Mouse (Mus musculus) heart, embryonic 16.5 days (tissue): ENCODE results near the gene Slc2a5. TPM values are rescaled to one million over a fixed set of nuclear protein-coding genes. Genes with fewer than 3 reads are reported as not detected.

ENCODE experiments used
- ATAC-seq: fragments of 200-750 bp; cut with Nextera tagmentation; replicated peaks from 2 replicates; pipeline ENCODE4 v1.8.0; 2017; ENCODE audit warnings: moderate number of reproducible peaks; ENCODE audit not compliant: insufficient read depth, low FRiP score; ENCODE audit errors: extremely low read depth
- H3K27ac ChIP-seq: fragments of 300-500 bp; sonication (generic); 2 replicates; pipeline ENCODE4 v1.5.1; 2014; ENCODE audit warnings: mild to moderate bottlenecking, low read length, control low read depth, moderate library complexity
- H3K27me3 ChIP-seq: fragments of 300-500 bp; sonication (generic); 2 replicates; pipeline ENCODE4 v1.6.1; 2014; ENCODE audit warnings: low read length, mixed read lengths; ENCODE audit not compliant: control insufficient read depth, insufficient read depth
- H3K36me3 ChIP-seq: fragments of 300-500 bp; sonication (generic); 2 replicates; pipeline ENCODE4 v1.6.1; 2014; ENCODE audit not compliant: control insufficient read depth, insufficient read depth
- H3K4me1 ChIP-seq: fragments of 300-500 bp; sonication (generic); 2 replicates; pipeline ENCODE4 v1.6.1; 2014; ENCODE audit warnings: low read length, mixed read lengths; ENCODE audit not compliant: control insufficient read depth, insufficient read depth
- H3K4me2 ChIP-seq: fragments of 300-500 bp; sonication (generic); 2 replicates; pipeline ENCODE4 v1.6.1; 2014; ENCODE audit warnings: low read depth, mild to moderate bottlenecking, control low read depth, low read length
- H3K4me3 ChIP-seq: fragments of 300-500 bp; sonication (generic); 2 replicates; pipeline ENCODE4 v1.5.1; 2014; ENCODE audit warnings: mild to moderate bottlenecking, control low read depth, low read length
- H3K9ac ChIP-seq: fragments of 300-500 bp; sonication (generic); 2 replicates; pipeline ENCODE4 v1.6.1; 2014; ENCODE audit warnings: low read length, control low read depth
- H3K9me3 ChIP-seq: fragments of 300-500 bp; sonication (generic); replicated peaks from 2 replicates; pipeline ENCODE4 v1.6.1; 2016; ENCODE audit warnings: low read length; ENCODE audit not compliant: control insufficient read depth
- WGBS: fragments of 180-500 bp; shearing (Covaris S2); extraction: QIAGEN DNeasy Blood & Tissue Kit; methylation state at CpG from one replicate; pipeline ENCODE4 v1.1.7; 2014; 5-methylcytosine and 5-hydroxymethylcytosine counted together
- polyA plus RNA-seq: library from polyadenylated mRNA; unstranded; fragments of >200 nt; fragmentation: Nextera tagmentation; extraction: Ambion mirVana; gene quantifications from 2 replicates; pipeline ENCODE4 v1.2.1, GENCODE M21; 2015

Slc2a5 gene
- polyA plus RNA-seq, 1 experiment from 2014 or later, result 0.77 TPM

DNA sequence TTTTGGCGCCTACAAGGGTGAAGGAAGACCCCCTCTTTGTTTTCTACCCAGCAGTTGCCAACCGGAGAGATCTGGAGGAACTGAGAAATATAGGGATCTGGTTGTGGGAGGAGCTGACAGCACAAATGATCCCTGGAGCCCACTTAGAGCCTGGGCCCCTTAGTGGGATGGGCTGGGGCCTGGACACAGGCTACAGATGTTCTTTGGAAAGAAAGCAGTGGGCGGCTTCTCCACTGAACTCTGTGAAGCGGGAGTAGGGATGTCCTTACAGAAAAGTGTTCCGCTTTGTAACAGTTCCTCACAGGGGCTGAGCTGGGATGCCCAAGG, 24.7 kb upstream of the Slc2a5 start:
- Histone ChIP-seq H3K27me3 (no peaks in the 10 kb centered on the region), H3K36me3 (no peaks in the 10 kb centered on the region), H3K4me3 (no peak overlapping the region), H3K27ac (no peak overlapping the region), H3K9ac (0 out of 2 replicates have a peak overlapping the region, but pooled peaks have one; percentile 16), H3K9me3 (no peaks in the 10 kb centered on the region), H3K4me1 (peaks cover 31% of the 10 kb centered on the region), H3K4me2 (no peak overlapping the region)
- ATAC-seq, result no peak
- 70% methylated on average over 5 of the region's 5 CpGs for WGBS

DNA sequence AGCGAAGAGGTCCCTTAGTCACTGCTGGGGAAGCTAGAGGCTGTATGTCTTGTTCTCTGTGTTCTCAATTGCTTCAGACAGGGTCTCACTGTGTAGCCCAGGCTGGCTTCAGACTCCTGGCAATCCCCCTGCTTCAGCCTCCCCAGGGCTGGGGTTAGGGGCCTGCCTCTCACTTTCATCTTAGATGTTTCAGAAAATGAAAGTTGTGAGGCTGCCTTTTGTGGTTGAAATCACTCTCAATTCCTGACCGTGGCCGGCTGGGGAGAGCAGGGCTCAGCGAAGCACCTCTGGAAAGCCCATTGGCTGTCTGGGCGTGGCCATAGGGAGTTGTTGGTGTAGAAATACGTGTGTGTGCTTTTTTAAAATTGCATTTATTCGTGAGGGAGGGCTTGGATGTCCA, 22.8 kb upstream of the Slc2a5 start:
- ATAC-seq, result no peak
- Histone ChIP-seq H3K9ac (no peak overlapping the region), H3K4me3 (no peak overlapping the region), H3K4me1 (peaks cover 22% of the 10 kb centered on the region), H3K4me2 (no peak overlapping the region), H3K9me3 (no peaks in the 10 kb centered on the region), H3K27me3 (no peaks in the 10 kb centered on the region), H3K27ac (no peak overlapping the region), H3K36me3 (no peaks in the 10 kb centered on the region; the same call in 1 of the 2 replicates)
- WGBS, result 74% methylated on average over 7 of the region's 7 CpGs

DNA sequence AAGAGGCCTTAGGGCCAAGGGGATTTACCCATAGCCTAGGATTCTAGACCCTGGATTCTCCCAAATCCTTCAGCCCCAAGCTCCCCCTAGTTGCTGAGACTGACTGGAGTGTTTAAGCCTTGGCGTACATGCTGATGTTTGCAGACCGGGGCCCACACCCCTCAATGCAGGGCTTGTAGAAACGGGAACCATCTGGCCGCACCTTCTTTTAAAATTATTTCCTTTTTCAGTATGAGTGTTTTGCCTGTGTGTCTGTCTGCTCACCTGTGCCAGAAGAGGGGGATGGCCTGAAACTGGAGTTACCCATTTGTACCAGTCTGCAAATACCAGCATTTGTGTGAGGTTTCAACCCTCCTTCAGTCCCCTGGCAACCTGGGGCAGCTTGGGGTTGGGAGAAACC, 21.2 kb upstream of the Slc2a5 start:
- ATAC-seq, result no peak
- Histone ChIP-seq H3K36me3 (peaks cover 4% of the 10 kb centered on the region; the same call in 1 of the 2 replicates), H3K4me3 (no peak overlapping the region), H3K4me1 (peaks cover 12% of the 10 kb centered on the region), H3K27me3 (no peaks in the 10 kb centered on the region), H3K27ac (no peak overlapping the region), H3K9ac (no peak overlapping the region), H3K9me3 (no peaks in the 10 kb centered on the region), H3K4me2 (no peak overlapping the region)
- WGBS, result 75% methylated on average over 4 of the region's 4 CpGs

- Histone ChIP-seq H3K4me2 (no peak overlapping the region), H3K36me3 (peaks cover 4% of the 10 kb centered on the region; the same call in 1 of the 2 replicates), H3K27ac (no peak overlapping the region), H3K4me1 (peaks cover 8% of the 10 kb centered on the region), H3K4me3 (no peak overlapping the region), H3K9ac (no peak overlapping the region), H3K27me3 (no peaks in the 10 kb centered on the region), H3K9me3 (no peaks in the 10 kb centered on the region)
- 0 out of 2 replicates have a peak, but pooled peaks have one; percentile 43 for ATAC-seq
- WGBS, result 16% methylated on average over 10 of the region's 10 CpGs
Measured at GRCm38 (mm10) chr4:150098880-150099279, 20.2 kb upstream of the Slc2a5 start.

GRCm38 (mm10) chr4:150102822-150103221, 16.3 kb upstream of the Slc2a5 start:
- Histone ChIP-seq H3K9ac (no peak overlapping the region), H3K4me3 (no peak overlapping the region), H3K4me1 (peaks cover 8% of the 10 kb centered on the region; the same call in 1 of the 2 replicates), H3K27me3 (no peaks in the 10 kb centered on the region), H3K9me3 (no peaks in the 10 kb centered on the region), H3K36me3 (peaks cover 4% of the 10 kb centered on the region; the same call in 1 of the 2 replicates), H3K4me2 (no peak overlapping the region), H3K27ac (no peak overlapping the region)
- 88% methylated on average over 7 of the region's 7 CpGs for WGBS
- ATAC-seq, result no peak

GRCm38 (mm10) chr4:150105671-150106070, 13.4 kb upstream of the Slc2a5 start:
- H3K27ac ChIP-seq, result no peak overlapping the region
- 29% methylated on average over 7 of the region's 7 CpGs for WGBS

DNA sequence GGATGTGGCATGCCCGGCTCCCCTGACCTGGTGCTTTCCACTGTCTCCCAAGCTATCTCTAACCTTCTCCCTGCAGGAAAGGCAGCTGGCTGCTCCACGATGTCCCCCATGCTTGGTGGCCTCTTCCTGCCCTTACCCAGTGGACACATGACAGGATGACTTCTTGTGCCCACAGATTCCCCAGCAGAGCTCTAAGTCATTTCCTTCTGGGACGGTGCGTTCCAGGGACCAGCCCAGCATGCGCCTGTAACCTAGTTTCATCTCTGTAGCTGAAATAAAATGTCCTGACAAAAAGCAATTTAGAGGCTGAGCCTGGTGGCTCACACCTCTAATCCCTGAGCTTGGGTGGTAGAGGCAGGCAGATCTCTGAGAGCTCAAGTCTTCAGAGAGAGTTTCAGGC, 12.4 kb upstream of the Slc2a5 start:
- H3K27me3 ChIP-seq, result no peaks in the 10 kb centered on the region
- 59% methylated on average over 5 of the region's 5 CpGs for WGBS
- H3K27ac ChIP-seq, result no peak overlapping the region
- no peak overlapping the region for H3K9ac ChIP-seq
- no peak overlapping the region for H3K4me2 ChIP-seq
- H3K4me3 ChIP-seq, result no peak overlapping the region
- H3K36me3 ChIP-seq, result peaks cover 4% of the 10 kb centered on the region; the same call in 1 of the 2 replicates
- H3K9me3 ChIP-seq, result no peaks in the 10 kb centered on the region
- ATAC-seq, result no peak
- peaks cover 10% of the 10 kb centered on the region for H3K4me1 ChIP-seq

More at GRCm38 (mm10) chr4:150105671-150106070, 13.4 kb upstream of the Slc2a5 start:
- H3K27me3 ChIP-seq, result no peaks in the 10 kb centered on the region
- no peak overlapping the region for H3K4me2 ChIP-seq
- peaks cover 8% of the 10 kb centered on the region; the same call in 1 of the 2 replicates for H3K4me1 ChIP-seq
- no peak overlapping the region for H3K4me3 ChIP-seq
- H3K9me3 ChIP-seq, result no peaks in the 10 kb centered on the region
- H3K36me3 ChIP-seq, result peaks cover 4% of the 10 kb centered on the region; the same call in 1 of the 2 replicates
- ATAC-seq, result 0 out of 2 replicates have a peak, but pooled peaks have one; percentile 14
- no peak overlapping the region for H3K9ac ChIP-seq

DNA sequence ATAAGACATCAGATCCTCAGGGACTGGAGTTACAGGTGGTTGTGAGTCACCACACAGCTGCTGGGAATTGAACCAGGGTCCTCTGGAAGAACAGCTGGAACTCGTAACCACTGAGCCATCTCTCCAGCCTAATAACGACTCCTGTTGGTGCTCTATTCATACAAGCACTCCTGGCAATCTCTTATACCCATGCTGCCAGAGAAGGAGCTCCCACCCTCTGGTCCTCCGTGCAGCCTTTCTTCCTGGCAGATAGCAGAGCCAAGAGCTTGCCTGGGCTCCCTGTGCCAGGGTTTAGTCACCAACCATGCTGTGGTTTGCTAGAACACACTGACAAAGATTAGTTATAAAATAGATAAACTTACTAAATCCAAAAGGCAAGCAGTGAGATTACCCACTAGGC, 9.4 kb upstream of the Slc2a5 start:
- Histone ChIP-seq H3K27ac (no peak overlapping the region), H3K4me2 (no peak overlapping the region), H3K4me1 (peaks cover 11% of the 10 kb centered on the region), H3K36me3 (no peaks in the 10 kb centered on the region), H3K9ac (no peak overlapping the region), H3K27me3 (no peaks in the 10 kb centered on the region), H3K9me3 (no peaks in the 10 kb centered on the region), H3K4me3 (no peak overlapping the region)
- ATAC-seq, result no peak
- 56% methylated on average over 3 of the region's 3 CpGs for WGBS

DNA sequence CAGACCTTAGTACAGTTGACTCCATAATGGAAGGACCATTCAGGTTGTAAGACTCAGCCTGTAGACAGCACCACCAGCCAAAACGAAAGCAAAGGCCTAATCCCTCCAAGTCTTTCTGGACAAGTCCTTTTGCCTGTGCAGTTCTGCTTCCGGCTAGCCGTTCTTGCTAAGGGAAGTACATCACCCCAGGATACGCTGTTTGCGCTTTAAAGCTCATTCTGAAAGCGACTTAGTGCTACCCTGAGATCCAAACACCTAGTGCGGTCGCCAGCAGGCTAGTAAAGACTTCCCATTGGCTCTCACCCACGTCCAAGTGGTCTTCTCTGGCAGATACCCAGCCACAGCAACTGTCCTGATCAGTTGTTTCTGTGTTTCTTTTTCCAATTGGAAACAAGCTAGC, 8.7 kb upstream of the Slc2a5 start:
- Histone ChIP-seq H3K4me1 (peaks cover 10% of the 10 kb centered on the region), H3K4me2 (no peak overlapping the region), H3K4me3 (no peak overlapping the region), H3K27me3 (no peaks in the 10 kb centered on the region), H3K9ac (no peak overlapping the region), H3K9me3 (no peaks in the 10 kb centered on the region), H3K27ac (no peak overlapping the region), H3K36me3 (no peaks in the 10 kb centered on the region)
- WGBS, result 79% methylated on average over 9 of the region's 9 CpGs
- no peak for ATAC-seq
